Mouse (Mus musculus) MEL (cell line): ENCODE results near the gene Lims1. TPM values are rescaled to one million over a fixed set of nuclear protein-coding genes. Genes with fewer than 3 reads are reported as not detected.
A peak's percentile ranks its signal among the peaks of the same experiment; 100 is the strongest.

Experiments used
- DNase-seq: peaks from one replicate; pipeline ENCODE4 v3.0.0; 2011; ENCODE audit warnings: low read depth, low spot score
- H3K27ac ChIP-seq: 2 replicates; pipeline ENCODE4 v1.5.1; 2012; ENCODE audit warnings: low read depth, mild to moderate bottlenecking, control low read depth, low read length, moderate library complexity; ENCODE audit not compliant: control insufficient read depth
- H3K27me3 ChIP-seq, 2 experiments: fragments of 150-350 bp in 1 of 2; sonication (generic) in 1 of 2; 2 replicates each; pipeline ENCODE4 v1.6.1; 2012; ENCODE audit warnings: low read length in 2 of 2, mild to moderate bottlenecking in 2 of 2, improper control_type of control experiment in 1 of 2, moderate library complexity in 1 of 2; ENCODE audit not compliant: insufficient read depth in 2 of 2, control insufficient read depth in 1 of 2
- H3K36me3 ChIP-seq, 2 experiments: 2 replicates each; pipeline ENCODE4 v1.6.1; 2012 to 2014; ENCODE audit warnings: low read length in 2 of 2, improper control_type of control experiment in 1 of 2, inconsistent platforms in 1 of 2, mild to moderate bottlenecking in 1 of 2; ENCODE audit not compliant: insufficient read depth in 2 of 2, control insufficient read depth in 1 of 2
- H3K4me1 ChIP-seq, 2 experiments: fragments of 150-350 bp in 1 of 2; sonication (generic) in 1 of 2; 2 replicates each; pipeline ENCODE4 v1.6.1; 2012; ENCODE audit warnings: low read length in 2 of 2, improper control_type of control experiment in 1 of 2, mild to moderate bottlenecking in 1 of 2; ENCODE audit not compliant: insufficient read depth in 2 of 2, control insufficient read depth in 1 of 2
- H3K4me3 ChIP-seq, 2 experiments: fragments of 150-350 bp in 1 of 2; sonication (generic) in 1 of 2; 2 replicates each; pipeline ENCODE4 v1.5.1; 2012; ENCODE audit warnings: low read depth in 2 of 2, low read length in 2 of 2, mild to moderate bottlenecking in 2 of 2, moderate library complexity in 2 of 2, control low read depth in 1 of 2, improper control_type of control experiment in 1 of 2; ENCODE audit not compliant: control insufficient read depth in 1 of 2, insufficient read depth in 1 of 2
- H3K79me2 ChIP-seq: 2 replicates; pipeline ENCODE4 v1.6.1; 2012; ENCODE audit warnings: mild to moderate bottlenecking, low read length, moderate library complexity; ENCODE audit not compliant: control insufficient read depth, poor library complexity, insufficient read depth
- H3K9ac ChIP-seq: 2 replicates; pipeline ENCODE4 v1.6.1; 2012; ENCODE audit warnings: low read depth, mild to moderate bottlenecking, control low read depth, low read length, moderate library complexity; ENCODE audit not compliant: control insufficient read depth, poor library complexity, severe bottlenecking
- H3K9me3 ChIP-seq: fragments of 150-350 bp; sonication (generic); replicated peaks from 2 replicates; pipeline ENCODE4 v1.6.1; 2012; ENCODE audit warnings: mild to moderate bottlenecking, low read length, improper control_type of control experiment, moderate library complexity; ENCODE audit not compliant: insufficient read depth
- BHLHE40 ChIP-seq: IDR thresholded peaks from 2 replicates; pipeline ENCODE4 v1.6.1; 2012; ENCODE audit warnings: low read depth, mild to moderate bottlenecking, inconsistent platforms, low read length, improper control_type of control experiment, borderline replicate concordance
- CHD1 ChIP-seq: IDR thresholded peaks from 2 replicates; pipeline ENCODE4 v1.6.1; 2012; ENCODE audit warnings: low read depth, mild to moderate bottlenecking, inconsistent platforms, low read length, improper control_type of control experiment
- CHD2 ChIP-seq: IDR thresholded peaks from 2 replicates; pipeline ENCODE4 v1.6.1; 2011; ENCODE audit warnings: low read length, improper control_type of control experiment
- CTCF ChIP-seq, 3 experiments: IDR thresholded peaks in 2 of 3; conservative IDR thresholded peaks in 1 of 3; 2 replicates each; pipeline ENCODE4 v1.5.1; 2011 to 2012; ENCODE audit warnings: low read length in 3 of 3, low read depth in 2 of 3, mild to moderate bottlenecking in 2 of 3, improper control_type of control experiment in 1 of 3, inconsistent platforms in 1 of 3, mixed read lengths in 1 of 3, moderate library complexity in 1 of 3; ENCODE audit not compliant: control insufficient read depth in 1 of 3, insufficient read depth in 1 of 3, poor library complexity in 1 of 3, severe bottlenecking in 1 of 3
- E2F4 ChIP-seq: IDR thresholded peaks from 2 replicates; pipeline ENCODE4 v1.6.1; 2011; ENCODE audit warnings: low read depth, low read length, improper control_type of control experiment, borderline replicate concordance
- ELF1 ChIP-seq: IDR thresholded peaks from 2 replicates; pipeline ENCODE4 v1.6.1; 2014; ENCODE audit warnings: low read depth, mild to moderate bottlenecking, inconsistent platforms, low read length, improper control_type of control experiment, moderate library complexity
- EP300 ChIP-seq, 2 experiments: IDR thresholded peaks; 2 replicates each; pipeline ENCODE4 v1.6.1; 2011; ENCODE audit warnings: improper control_type of control experiment in 2 of 2, low read length in 2 of 2, low read depth in 1 of 2, mild to moderate bottlenecking in 1 of 2
- ETS1 ChIP-seq: IDR thresholded peaks from 2 replicates; pipeline ENCODE4 v1.6.1; 2012; ENCODE audit warnings: low read depth, mild to moderate bottlenecking, inconsistent platforms, low read length, improper control_type of control experiment, moderate library complexity
- GABPA ChIP-seq: IDR thresholded peaks from 2 replicates; pipeline ENCODE4 v1.6.1; 2012; ENCODE audit warnings: low read depth, mild to moderate bottlenecking, inconsistent platforms, low read length, improper control_type of control experiment, moderate library complexity
- GATA1 ChIP-seq: IDR thresholded peaks from 2 replicates; pipeline ENCODE4 v1.6.1; 2011; ENCODE audit warnings: low read depth, low read length, improper control_type of control experiment
- HCFC1 ChIP-seq: IDR thresholded peaks from 2 replicates; pipeline ENCODE4 v1.6.1; 2012; ENCODE audit warnings: low read depth, mild to moderate bottlenecking, inconsistent platforms, low read length, improper control_type of control experiment, moderate library complexity
- JUND ChIP-seq: IDR thresholded peaks from 2 replicates; pipeline ENCODE4 v1.6.1; 2011; ENCODE audit warnings: low read depth, mild to moderate bottlenecking, improper control_type of control experiment, low read length
- KAT2A ChIP-seq: conservative IDR thresholded peaks from 2 replicates; pipeline ENCODE4 v1.6.1; 2012; ENCODE audit warnings: low read depth, low read length, improper control_type of control experiment, inconsistent platforms
- MAFK ChIP-seq: IDR thresholded peaks from 2 replicates; pipeline ENCODE4 v1.6.1; 2011; ENCODE audit warnings: low read depth, mild to moderate bottlenecking, low read length, improper control_type of control experiment, borderline replicate concordance
- MAX ChIP-seq: IDR thresholded peaks from 2 replicates; pipeline ENCODE4 v1.6.1; 2011; ENCODE audit warnings: low read length, improper control_type of control experiment
- MAZ ChIP-seq: IDR thresholded peaks from 2 replicates; pipeline ENCODE4 v1.6.1; 2012; ENCODE audit warnings: low read depth, mild to moderate bottlenecking, inconsistent platforms, low read length, improper control_type of control experiment
- MEF2A ChIP-seq: IDR thresholded peaks from 2 replicates; pipeline ENCODE4 v1.6.1; 2014; ENCODE audit warnings: low read depth, mild to moderate bottlenecking, inconsistent platforms, low read length, improper control_type of control experiment; ENCODE audit not compliant: poor library complexity, insufficient replicate concordance, severe bottlenecking; ENCODE audit errors: extremely low read depth
- MXI1 ChIP-seq: IDR thresholded peaks from 2 replicates; pipeline ENCODE4 v1.6.1; 2011; ENCODE audit warnings: mild to moderate bottlenecking, low read depth, low read length, improper control_type of control experiment
- MYB ChIP-seq: IDR thresholded peaks from 2 replicates; pipeline ENCODE4 v1.6.1; 2011; ENCODE audit warnings: mild to moderate bottlenecking, low read depth, low read length, improper control_type of control experiment
- MYC ChIP-seq: IDR thresholded peaks from 2 replicates; pipeline ENCODE4 v1.6.1; 2011; ENCODE audit warnings: low read depth, mild to moderate bottlenecking, low read length, improper control_type of control experiment, moderate library complexity
- NELFE ChIP-seq: IDR thresholded peaks from 2 replicates; pipeline ENCODE4 v1.6.1; 2011; ENCODE audit warnings: low read depth, low read length, improper control_type of control experiment
- NRF1 ChIP-seq: IDR thresholded peaks from 2 replicates; pipeline ENCODE4 v1.6.1; 2014; ENCODE audit warnings: low read depth, mild to moderate bottlenecking, inconsistent platforms, low read length, improper control_type of control experiment, moderate library complexity; ENCODE audit not compliant: poor library complexity, insufficient read depth, severe bottlenecking
- POLR2A ChIP-seq, 2 experiments: IDR thresholded peaks; 2 replicates each; pipeline ENCODE4 v1.6.1; 2011 to 2012; ENCODE audit warnings: low read length in 2 of 2, mild to moderate bottlenecking in 2 of 2, control low read depth in 1 of 2, improper control_type of control experiment in 1 of 2, low read depth in 1 of 2, moderate library complexity in 1 of 2; ENCODE audit not compliant: control insufficient read depth in 1 of 2, insufficient read depth in 1 of 2, poor library complexity in 1 of 2
- POLR2AphosphoS2 ChIP-seq: IDR thresholded peaks from 2 replicates; pipeline ENCODE4 v1.6.1; 2011; ENCODE audit warnings: low read length, improper control_type of control experiment
- POLR2AphosphoS5 ChIP-seq: IDR thresholded peaks from 2 replicates; pipeline ENCODE4 v1.6.1; 2012; ENCODE audit warnings: low read depth, borderline replicate concordance, mild to moderate bottlenecking, inconsistent platforms, low read length, moderate library complexity, mixed read lengths
- RAD21 ChIP-seq: IDR thresholded peaks from 2 replicates; pipeline ENCODE4 v1.6.1; 2011; ENCODE audit warnings: mild to moderate bottlenecking, low read depth, low read length, improper control_type of control experiment
- RCOR1 ChIP-seq: IDR thresholded peaks from 2 replicates; pipeline ENCODE4 v1.6.1; 2012; ENCODE audit warnings: low read depth, mild to moderate bottlenecking, inconsistent platforms, low read length, improper control_type of control experiment
- SIN3A ChIP-seq: IDR thresholded peaks from 2 replicates; pipeline ENCODE4 v1.6.1; 2012; ENCODE audit warnings: low read length, improper control_type of control experiment, inconsistent platforms
- SMC3 ChIP-seq: IDR thresholded peaks from 2 replicates; pipeline ENCODE4 v1.6.1; 2011; ENCODE audit warnings: low read depth, low read length, improper control_type of control experiment
- TAL1 ChIP-seq: IDR thresholded peaks from 2 replicates; pipeline ENCODE4 v1.6.1; 2012; ENCODE audit warnings: mild to moderate bottlenecking, inconsistent platforms, low read length, moderate library complexity, mixed read lengths
- TBP ChIP-seq: IDR thresholded peaks from 2 replicates; pipeline ENCODE4 v1.8.0; 2011; ENCODE audit warnings: low read depth, low read length, improper control_type of control experiment
- TCF12 ChIP-seq: IDR thresholded peaks from 2 replicates; pipeline ENCODE4 v1.6.1; 2014; ENCODE audit warnings: low read depth, mild to moderate bottlenecking, inconsistent platforms, low read length, improper control_type of control experiment, moderate library complexity
- UBTF ChIP-seq: IDR thresholded peaks from 2 replicates; pipeline ENCODE4 v1.6.1; 2012; ENCODE audit warnings: low read depth, mild to moderate bottlenecking, inconsistent platforms, low read length, improper control_type of control experiment, moderate library complexity, borderline replicate concordance; ENCODE audit not compliant: insufficient read depth
- USF1 ChIP-seq: IDR thresholded peaks from 2 replicates; pipeline ENCODE4 v1.6.1; 2014; ENCODE audit warnings: low read depth, mild to moderate bottlenecking, inconsistent platforms, low read length, improper control_type of control experiment, moderate library complexity
- ZC3H11A ChIP-seq: IDR thresholded peaks from 2 replicates; pipeline ENCODE4 v1.6.1; 2012; ENCODE audit warnings: low read depth, mild to moderate bottlenecking, inconsistent platforms, low read length, improper control_type of control experiment
- ZKSCAN1 ChIP-seq: IDR thresholded peaks from 2 replicates; pipeline ENCODE4 v1.6.1; 2012; ENCODE audit warnings: low read depth, mild to moderate bottlenecking, inconsistent platforms, low read length, improper control_type of control experiment, moderate library complexity
- ZMIZ1 ChIP-seq: IDR thresholded peaks from 2 replicates; pipeline ENCODE4 v1.6.1; 2012; ENCODE audit warnings: low read depth, mild to moderate bottlenecking, inconsistent platforms, low read length, improper control_type of control experiment, moderate library complexity
- ZNF384 ChIP-seq: IDR thresholded peaks from 2 replicates; pipeline ENCODE4 v1.6.1; 2012; ENCODE audit warnings: low read depth, mild to moderate bottlenecking, inconsistent platforms, low read length, improper control_type of control experiment
- polyA plus RNA-seq, 2 experiments: library from polyadenylated mRNA; stranded (reverse) in 1 of 2; unstranded in 1 of 2; fragments of >175 nt in 1 of 2; fragments of >200 nt in 1 of 2; gene quantifications; 2 replicates each; pipeline versions ENCODE4 v1.2.1 to v1.2.4; 2012; ENCODE audit warnings: low replicate concordance in 2 of 2, low read depth in 1 of 2; ENCODE audit not compliant: insufficient read length in 2 of 2, insufficient read depth in 1 of 2, missing spikeins in 1 of 2
- total RNA-seq: library from RNA; depleted of rRNA; stranded (reverse); fragments of 300-350 nt; gene quantifications from 2 replicates; pipeline ENCODE4 v1.2.3, GENCODE M21; 2012

Gene Lims1
- total and polyA plus RNA-seq, 3 experiments = 24.9 to 28.5 TPM; not detected in 1

DNA sequence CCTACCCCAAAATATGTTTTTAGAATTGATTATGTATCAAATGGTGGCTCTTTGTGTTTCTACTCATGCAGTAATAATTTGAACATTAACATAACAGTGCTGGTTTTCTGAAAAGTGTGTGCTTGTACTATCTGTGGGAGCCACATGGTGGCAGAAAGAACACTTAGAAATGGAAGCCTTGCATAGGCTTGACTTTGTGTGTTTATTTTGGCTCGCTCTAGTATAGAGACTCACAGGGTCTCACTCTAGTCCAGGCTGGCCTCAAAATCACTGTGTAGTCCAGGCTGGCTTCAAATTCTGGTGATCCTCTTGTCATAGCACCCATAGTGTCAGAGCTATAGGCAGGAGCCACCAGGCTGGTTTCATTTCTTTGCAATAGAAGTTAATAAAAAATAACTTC lies 39.5 kb downstream of the Lims1 start:
- DNase-seq = peak; percentile 58
- H3K27ac ChIP-seq = no peak overlapping the region
- H3K9ac ChIP-seq = no peak overlapping the region
- H3K4me3 ChIP-seq = no peak overlapping the region
- peaks cover 5 to 9% of the 10 kb centered on the region in 2 experiments for H3K4me1 ChIP-seq
- H3K9me3 ChIP-seq = no peaks in the 10 kb centered on the region
- H3K79me2 ChIP-seq = no peaks in the 10 kb centered on the region
- no peaks in the 10 kb centered on the region for H3K27me3 ChIP-seq
- peak; percentile 10 to 70 (median 18); a peak in 2 of 6 replicates for TF ChIP-seq CTCF (IDR thresholded peaks at IDR 0.05 in 2 of 3, conservative IDR thresholded peaks at IDR 0.05 in 1 of 3; ENCODE audit: control insufficient read depth in 1 of 3, insufficient read depth in 1 of 3, low read depth in 2 of 3, low read length in 3 of 3, poor library complexity in 1 of 3, severe bottlenecking in 1 of 3)
- no peak for TF ChIP-seq NRF1
- no peak for TF ChIP-seq ELF1
- no peak for TF ChIP-seq KAT2A
- TF ChIP-seq EP300 (IDR thresholded peaks at IDR 0.05; ENCODE audit: low read depth in 1 of 2, low read length in 2 of 2) = no peak
- TF ChIP-seq POLR2AphosphoS2 = no peak
- no peak for TF ChIP-seq CHD2
- no peak for TF ChIP-seq TCF12
- no peak for TF ChIP-seq GATA1
- TF ChIP-seq MEF2A = no peak
- TF ChIP-seq NELFE = no peak
- TF ChIP-seq HCFC1 = no peak
- TF ChIP-seq ZMIZ1 = no peak
- no peak for TF ChIP-seq E2F4
- TF ChIP-seq BHLHE40 = no peak
- TF ChIP-seq SMC3 = peak; percentile 75
- peak; percentile 59 for TF ChIP-seq ZC3H11A
- TF ChIP-seq RCOR1 = no peak
- TF ChIP-seq ZKSCAN1 = no peak
- TF ChIP-seq MAFK = no peak
- no peak for TF ChIP-seq TBP
- no peak for TF ChIP-seq USF1
- TF ChIP-seq MAX = no peak
- no peak for TF ChIP-seq MAZ
- no peak for TF ChIP-seq MXI1
- TF ChIP-seq UBTF = no peak
- TF ChIP-seq GABPA = no peak
- TF ChIP-seq POLR2AphosphoS5 = no peak
- TF ChIP-seq SIN3A = no peak
- TF ChIP-seq MYC = no peak
- TF ChIP-seq CHD1 = no peak
- TF ChIP-seq ZNF384 = no peak
- TF ChIP-seq JUND = no peak
- peak; percentile 71 for TF ChIP-seq RAD21
- no peak for TF ChIP-seq MYB
- no peak for TF ChIP-seq POLR2A (IDR thresholded peaks at IDR 0.05; ENCODE audit: control insufficient read depth in 1 of 2, insufficient read depth in 1 of 2, low read depth in 1 of 2, low read length in 2 of 2, poor library complexity in 1 of 2)
- no peak for TF ChIP-seq ETS1
- TF ChIP-seq TAL1 = peak; percentile 58
- peaks cover 0 to 14% of the 10 kb centered on the region in 2 experiments; a peak in 2 of 4 replicates for H3K36me3 ChIP-seq
